Mouse (Mus musculus) cerebellum, adult 2 months (tissue): ENCODE data around the gene Olfr1443.
"Not testable (repeated sequence)": the region's sequence is repeated elsewhere in the genome, so short reads cannot be mapped to it uniquely, and the experiment has no call there.

Source experiments
- CTCF ChIP-seq: fragments of 200-500 bp; IDR thresholded peaks from 2 replicates; pipeline ENCODE4 v1.5.1; 2011; ENCODE audit warnings: low read depth, mild to moderate bottlenecking, control low read depth, low read length, moderate library complexity, borderline replicate concordance; ENCODE audit not compliant: insufficient read depth
- POLR2A ChIP-seq: fragments of 200-500 bp; IDR thresholded peaks from 2 replicates; pipeline ENCODE4 v1.6.1; 2011; ENCODE audit warnings: low read length, control low read depth, borderline replicate concordance; ENCODE audit not compliant: insufficient read depth

GRCm38 (mm10) chr19:12721596-12721995, 43.7 kb downstream of the Olfr1443 start:
- not testable (repeated sequence) for TF ChIP-seq CTCF, POLR2A
